ENCODE assay signal across 18 mouse cellular contexts in the genomic region with DNA sequence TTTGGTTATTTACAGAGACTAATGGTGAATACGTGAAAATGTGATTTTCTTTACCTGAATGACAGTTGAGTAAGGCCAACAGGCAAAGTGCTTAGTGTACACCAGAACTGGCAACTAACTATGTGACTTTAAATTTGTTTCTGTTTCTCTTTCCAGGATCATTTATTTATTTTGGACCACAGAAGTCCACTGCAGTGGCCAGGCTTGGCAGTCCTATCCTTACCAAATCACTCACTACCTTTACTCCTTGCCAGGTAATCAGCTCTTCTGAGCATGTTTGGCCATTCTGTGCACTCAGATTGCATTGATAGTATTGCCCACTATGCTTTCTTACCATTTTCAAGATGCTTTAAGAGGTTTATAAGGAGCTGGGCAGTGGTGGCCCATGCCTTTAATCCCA.
DNase-seq lines count a peak whose midpoint lies in the region; ATAC-seq and TF ChIP-seq lines count a peak whose summit lies in the region.
"Had no signal": no experiment of that assay in that cellular context is flagged by ENCODE, and none has a peak within 500 bp of the region (broad histone marks: within the 10 kb centered on the region; RNA-seq: fewer than 3 reads in every experiment).

No protein-coding gene starts in this region.

- H3K4me3 ChIP-seq in liver, adult 2 months (ENCODE audit: insufficient read depth, low read depth, low read length) = no peak overlapping the region
- no peak overlapping the region for H3K4me3 ChIP-seq in liver, embryonic 11.5 days (ENCODE audit: low read depth, low read length)

- no peak overlapping the region for H3K4me2 ChIP-seq in liver, embryonic 11.5 days

- TF ChIP-seq POLR2A in liver, adult 2 months (IDR thresholded peaks at IDR 0.05; ENCODE audit: extremely low read depth, insufficient read depth, low read length) = no peak

- ATAC-seq in liver, embryonic 11.5 days (replicated peaks; ENCODE audit: low FRiP score) = no peak
- ATAC-seq: activated CD4-positive, CD25-positive, alpha-beta regulatory T cell, adult 4 months; CD4-positive, CD25-positive, alpha-beta regulatory T cell, adult 4 months; Patski had no signal

- DNase-seq in liver, adult 2 months (ENCODE audit: extremely low read depth, low read depth, low spot score) = peak; percentile 96
- no peak for DNase-seq in liver, embryonic 11.5 days (ENCODE audit: low spot score)
- DNase-seq: adrenal gland, adult 2 months; adrenal gland, adult 8-10 months; adrenal gland, postnatal 10 days; adrenal gland, postnatal 14 days; adrenal gland, postnatal 25 days; adrenal gland, postnatal 36 days; B cell, adult 2 months; cerebellum, adult 11 months; cerebellum, adult 11-12 months; cerebellum, adult 18-20 months; cerebellum, adult 2 months had no signal

- no peak for TF ChIP-seq CTCF in liver, adult 2 months (IDR thresholded peaks at IDR 0.05; ENCODE audit: low read depth, low read length)

- no peak overlapping the region for H3K9ac ChIP-seq in liver, adult 2 months (ENCODE audit: low read depth, low read length)
- H3K9ac ChIP-seq in liver, embryonic 11.5 days (ENCODE audit: low read depth, low read length) = no peak overlapping the region

- WGBS in liver, adult 2 months = 14% methylated on average over 1 of the region's 1 CpGs
- WGBS in liver, embryonic 11.5 days = 76% methylated on average over 1 of the region's 1 CpGs

- no peaks in the 10 kb centered on the region for H3K36me3 ChIP-seq in liver, adult 2 months (ENCODE audit: control insufficient read depth, insufficient read depth, low read length)
- no peaks in the 10 kb centered on the region for H3K36me3 ChIP-seq in liver, embryonic 11.5 days (ENCODE audit: control insufficient read depth, insufficient read depth, low read length)
- H3K36me3 ChIP-seq: G1E had no signal

- H3K27me3 ChIP-seq in liver, adult 2 months (ENCODE audit: control insufficient read depth, insufficient read depth, low read length) = no peaks in the 10 kb centered on the region
- H3K27me3 ChIP-seq in liver, embryonic 11.5 days (replicated peaks; ENCODE audit: control insufficient read depth, insufficient read depth, low read length) = no peaks in the 10 kb centered on the region
- H3K27me3 ChIP-seq: CH12.LX, Patski had no signal

- H3K4me1 ChIP-seq in liver, adult 2 months (ENCODE audit: control insufficient read depth, insufficient read depth, low read length) = no peaks in the 10 kb centered on the region; the same call in 1 of the 2 replicates
- H3K4me1 ChIP-seq in liver, embryonic 11.5 days (replicated peaks; ENCODE audit: control insufficient read depth, insufficient read depth, low read length) = no peaks in the 10 kb centered on the region

- no peak overlapping the region for H3K27ac ChIP-seq in liver, adult 2 months (replicated peaks; ENCODE audit: insufficient read depth, low read depth, low read length)
- no peak overlapping the region for H3K27ac ChIP-seq in liver, embryonic 11.5 days (ENCODE audit: low read depth, low read length)

- H3K79me2 ChIP-seq in liver, adult 2 months (ENCODE audit: control insufficient read depth, insufficient read depth, low read length) = no peaks in the 10 kb centered on the region

- H3K9me3 ChIP-seq in liver, embryonic 11.5 days (ENCODE audit: control insufficient read depth, low read length) = no peaks in the 10 kb centered on the region
- H3K9me3 ChIP-seq: G1E had no signal
